ENCODE assay signal across 8 mouse cellular contexts in the genomic region with DNA sequence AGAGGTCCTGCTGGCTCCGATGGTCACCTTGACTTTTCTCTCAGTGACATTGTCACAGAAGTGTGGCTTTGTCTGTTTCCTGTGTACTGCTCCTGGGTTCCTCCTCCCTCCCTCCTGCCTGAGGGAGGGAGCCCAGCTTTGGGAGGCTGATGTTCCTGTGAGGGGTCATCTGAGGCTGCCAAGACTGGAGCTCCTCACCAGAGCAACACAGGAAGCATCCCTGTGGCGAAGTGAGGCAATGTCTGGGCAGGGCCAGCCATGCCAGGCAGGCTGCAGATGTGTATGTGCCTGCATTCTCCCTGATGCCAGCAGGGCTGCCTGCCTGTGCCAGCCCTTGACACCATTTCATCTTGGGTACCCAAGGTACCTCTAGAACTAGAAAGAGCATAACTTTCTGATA. TPM values are rescaled to one million over a fixed set of nuclear protein-coding genes. Genes with fewer than 3 reads are reported as not detected.
DNase-seq lines count a peak whose midpoint lies in the region; ATAC-seq lines count a peak whose summit lies in the region.

No protein-coding gene starts in this region.

- ATAC-seq in hematopoietic stem cell, adult 5-6 weeks (replicated peaks in 1 of 2; ENCODE audit: insufficient read depth in 1 of 2, low FRiP score in 2 of 2, low TSS enrichment in 1 of 2, low read depth in 1 of 2, poor library complexity in 2 of 2, severe bottlenecking in 2 of 2) = peak; percentile 68 to 71
- no peak for ATAC-seq in erythroid progenitor cell, adult 5-6 weeks (replicated peaks; ENCODE audit: low FRiP score, poor library complexity, severe bottlenecking)

- DNase-seq in cerebellum, postnatal 25 days = peak; percentile 22 to 34
- no peak for DNase-seq in cerebellum, adult 9-11 months
- peak; percentile 70 for DNase-seq in left cerebral cortex, postnatal 4 days
- DNase-seq in left cerebral cortex, postnatal 25 days (ENCODE audit: low spot score in 2 of 2) = no peak
- peak; percentile 35 for DNase-seq in splenic B cell, adult 2 months (ENCODE audit: low read depth, low spot score)
- no peak for DNase-seq in layer of hippocampus, adult 18-20 months (ENCODE audit: low spot score in 2 of 2)

- intact Hi-C loops in left cerebral cortex, postnatal 4 days (cut with DNase I) = no loop called here
- intact Hi-C loops in left cerebral cortex, postnatal 25 days (cut with DNase I) = no loop called here

- no peaks in the 10 kb centered on the region for H3K36me3 ChIP-seq in splenic B cell, adult 2 months (ENCODE audit: control insufficient read depth, insufficient read depth, low read length, poor library complexity, severe bottlenecking)

- no peaks in the 10 kb centered on the region for H3K27me3 ChIP-seq in splenic B cell, adult 2 months (ENCODE audit: control insufficient read depth, insufficient read depth, low read length, poor library complexity, severe bottlenecking)

RNA-seq across cellular contexts. Expression of gene Socs3, which starts 15.8 kb away (rescaled TPM):
- total RNA-seq in left cerebral cortex, postnatal 4 days (2021) = 1 to 10 TPM; 3.8 to 4.1 TPM
- 1 to 10 TPM; 3.8 to 4.3 TPM for total RNA-seq in left cerebral cortex, postnatal 25 days (2021)
- total RNA-seq in hematopoietic stem cell, adult 5-6 weeks (2017) = 38.0 and 44.5 TPM in 2 replicates
- 1 to 10 TPM; 1.0 to 1.3 TPM for total RNA-seq in layer of hippocampus, adult 18-20 months (2021)
- 0.36 and 1.3 TPM in 2 replicates for total RNA-seq in erythroid progenitor cell, adult 5-6 weeks (2015; ENCODE audit: low replicate concordance)
- 1.2 TPM in 1 of 2 replicates, not detected in the other for total RNA-seq in erythroid progenitor cell, adult 5-6 weeks (2017; ENCODE audit: low replicate concordance)

RNA-seq across cellular contexts. Expression of gene Pgs1, which starts 32.0 kb away (rescaled TPM):
- 10 to 100 TPM; 56.9 to 58.6 TPM for total RNA-seq in left cerebral cortex, postnatal 4 days (2021)
- total RNA-seq in left cerebral cortex, postnatal 25 days (2021) = 10 to 100 TPM; 85.6 to 88.1 TPM
- total RNA-seq in hematopoietic stem cell, adult 5-6 weeks (2017) = 8.1 and 18.7 TPM in 2 replicates
- total RNA-seq in layer of hippocampus, adult 18-20 months (2021) = 10 to 100 TPM; 78.8 to 81.7 TPM
- total RNA-seq in erythroid progenitor cell, adult 5-6 weeks (2015; ENCODE audit: low replicate concordance) = 10.1 and 13.3 TPM in 2 replicates
- 5.1 and 22.5 TPM in 2 replicates for total RNA-seq in erythroid progenitor cell, adult 5-6 weeks (2017; ENCODE audit: low replicate concordance)

Comparison
In these comparisons a context has a peak if more than half of its experiments do, and no peak if none do; other contexts are left out.
1. DNase-seq: peak in cerebellum, postnatal 25 days (2 of 2), left cerebral cortex, postnatal 4 days (single experiment) and splenic B cell, adult 2 months (single experiment); none in cerebellum, adult 9-11 months (single experiment), left cerebral cortex, postnatal 25 days (0 of 2) and layer of hippocampus, adult 18-20 months (0 of 2).